Mouse (Mus musculus) limb, embryonic 11.5 days (tissue): ENCODE measurements at regions not wholly inside any gene's neighbourhood (a gene's known extent, or its start where the extent isn't known, plus 50 kb on each side); places are given as distances from the start of the nearest gene placed in this dataset.
"Not testable (repeated sequence)": the region's sequence is repeated elsewhere in the genome, so short reads cannot be mapped to it uniquely, and the experiment has no call there.

ENCODE experiments used
- ATAC-seq: fragments of 200-750 bp; cut with Nextera tagmentation; 2 replicates; pipeline ENCODE4 v1.8.0; 2017; ENCODE audit warnings: low read depth; ENCODE audit not compliant: insufficient number of reproducible peaks, low FRiP score, low TSS enrichment
- DNase-seq: peaks from one replicate; pipeline ENCODE4 v3.0.0-alpha.2; 2015; ENCODE audit warnings: low spot score
- H3K27ac ChIP-seq: fragments of 300-500 bp; sonication (generic); replicated peaks from 2 replicates; pipeline ENCODE4 v1.5.1; 2014; ENCODE audit warnings: low read depth, mild to moderate bottlenecking, low read length
- H3K27me3 ChIP-seq: fragments of 300-500 bp; sonication (generic); 2 replicates; pipeline ENCODE4 v1.6.1; 2014; ENCODE audit warnings: mild to moderate bottlenecking, low read length, mixed read lengths; ENCODE audit not compliant: control insufficient read depth, insufficient read depth
- H3K36me3 ChIP-seq: fragments of 300-500 bp; sonication (generic); 2 replicates; pipeline ENCODE4 v1.6.1; 2014; ENCODE audit warnings: mild to moderate bottlenecking, low read length, moderate library complexity, mixed read lengths; ENCODE audit not compliant: control insufficient read depth, insufficient read depth
- H3K4me1 ChIP-seq: fragments of 300-500 bp; sonication (generic); 2 replicates; pipeline ENCODE4 v1.6.1; 2014; ENCODE audit warnings: low read length, mixed read lengths; ENCODE audit not compliant: control insufficient read depth, insufficient read depth
- H3K4me2 ChIP-seq: fragments of 300-500 bp; sonication (generic); 2 replicates; pipeline ENCODE4 v1.6.1; 2014; ENCODE audit warnings: low read depth, mild to moderate bottlenecking, moderate library complexity; ENCODE audit not compliant: severe bottlenecking
- H3K4me3 ChIP-seq: fragments of 300-500 bp; sonication (generic); 2 replicates; pipeline ENCODE4 v1.5.1; 2014; ENCODE audit warnings: low read depth, low read length
- H3K9ac ChIP-seq: fragments of 300-500 bp; sonication (generic); 2 replicates; pipeline ENCODE4 v1.6.1; 2014; ENCODE audit warnings: mild to moderate bottlenecking, low read length
- H3K9me3 ChIP-seq: fragments of 300-500 bp; sonication (generic); 2 replicates; pipeline ENCODE4 v1.6.1; 2016; ENCODE audit warnings: low read length; ENCODE audit not compliant: control insufficient read depth
- WGBS: fragments of 180-500 bp; shearing (Covaris S2); extraction: QIAGEN DNeasy Blood & Tissue Kit; methylation state at CpG from one replicate; pipeline ENCODE4 v1.1.7; 2014; 5-methylcytosine and 5-hydroxymethylcytosine counted together

GRCm38 (mm10) chr13:80745991-80746390 lies 137.2 kb upstream of the Arrdc3 start:
- Histone ChIP-seq H3K9ac (no peak overlapping the region), H3K4me2 (no peak overlapping the region), H3K4me1 (0 out of 2 replicates have a peak, but pooled peaks cover 3% of the 10 kb centered on the region), H3K9me3 (no peaks in the 10 kb centered on the region), H3K27ac (no peak overlapping the region), H3K4me3 (no peak overlapping the region), H3K36me3 (no peaks in the 10 kb centered on the region), H3K27me3 (no peaks in the 10 kb centered on the region)
- DNase-seq (no peak), ATAC-seq (no peak)
- WGBS = 82% methylated on average over 2 of the region's 2 CpGs

DNA sequence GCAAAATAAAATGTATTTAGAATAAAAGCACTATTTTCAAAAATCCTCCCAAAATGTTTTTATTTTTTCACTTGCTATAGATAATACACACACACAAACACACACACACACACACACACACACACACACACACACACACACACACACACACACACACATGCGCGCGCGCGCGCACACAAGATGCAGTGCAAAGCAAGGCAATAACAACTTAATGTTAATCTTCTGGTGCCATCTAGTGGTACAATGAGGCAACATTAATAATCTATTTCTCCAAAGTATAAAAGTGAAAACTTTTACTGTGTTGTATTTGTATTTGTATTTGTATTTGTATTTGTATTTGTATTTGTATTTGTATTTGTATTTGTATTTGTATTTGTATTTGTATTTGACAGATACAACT lies 136.2 kb upstream of the Arrdc3 start:
- not testable (repeated sequence) for H3K9me3 ChIP-seq, H3K27ac ChIP-seq, H3K9ac ChIP-seq, DNase-seq, H3K36me3 ChIP-seq, H3K27me3 ChIP-seq, H3K4me1 ChIP-seq, H3K4me2 ChIP-seq, ATAC-seq, H3K4me3 ChIP-seq
- 46% methylated on average over 6 of the region's 6 CpGs for WGBS
